Mouse (Mus musculus): ENCODE results near the gene Rab39b.

GRCm38 (mm10) chrX:75577582-75578324 is at the start of gene Rab39b:
- no peak for TF ChIP-seq CTCF (IDR thresholded peaks at IDR 0.05; ENCODE audit: low read depth)
- TF ChIP-seq EP300 (IDR thresholded peaks at IDR 0.05; ENCODE audit: low read depth): no peak
